Mouse (Mus musculus): ENCODE measurements around the gene Vstm5. TPM values are rescaled to one million over a fixed set of nuclear protein-coding genes. Genes with fewer than 3 reads are reported as not detected.

Vstm5 gene
- polyA plus RNA-seq, 1 experiment from 2014 or later, result 6.3 TPM

DNA sequence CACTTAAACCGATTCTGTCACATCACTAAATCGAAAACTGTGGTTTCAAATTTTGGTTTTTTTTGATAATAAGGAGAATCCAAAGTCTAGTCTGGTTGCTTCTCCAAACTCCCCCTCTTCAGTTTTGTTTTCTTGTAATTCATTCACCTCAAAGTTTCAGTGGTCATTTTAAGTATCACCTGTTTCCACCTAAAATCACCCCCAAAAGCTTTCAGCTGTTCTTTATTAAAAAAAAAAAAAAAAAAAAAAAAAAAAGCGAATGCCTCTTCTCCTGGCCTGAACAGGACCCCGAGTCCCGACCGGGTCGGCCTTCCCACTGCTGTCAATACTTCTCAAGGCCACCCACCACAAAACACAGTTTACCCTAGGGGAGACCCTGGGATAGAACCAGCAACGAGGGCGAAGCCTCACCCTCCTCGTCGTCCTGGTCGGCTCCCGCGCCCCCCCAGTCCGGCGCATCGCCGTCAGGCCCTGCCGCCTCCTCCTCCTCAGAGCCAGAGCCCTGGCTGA, 40.3 kb downstream of the Vstm5 start:
- Histone ChIP-seq H3K36me3 (ENCODE audit: control insufficient read depth, insufficient read depth, low read length) (peaks cover 34% of the 10 kb centered on the region), H3K4me1 (ENCODE audit: control insufficient read depth, insufficient read depth, low read length) (peaks cover 14% of the 10 kb centered on the region), H3K9ac (ENCODE audit: low read depth, low read length) (peak overlapping the region; percentile 95), H3K9me3 (ENCODE audit: control insufficient read depth, low read length) (no peaks in the 10 kb centered on the region), H3K27me3 (replicated peaks; ENCODE audit: control insufficient read depth, insufficient read depth, low read length) (no peaks in the 10 kb centered on the region), H3K4me3 (ENCODE audit: low read depth, low read length) (peak overlapping the region; percentile 96), H3K27ac (replicated peaks; ENCODE audit: low read depth, low read length) (peak overlapping the region; percentile 79), H3K4me2 (ENCODE audit: low read depth, low read length) (peak overlapping the region; percentile 55)
- 10% methylated on average over 15 of the region's 19 CpGs for WGBS
- DNase-seq (ENCODE audit: low spot score) (no peak), ATAC-seq (ENCODE audit: low read depth) (no peak)

DNA sequence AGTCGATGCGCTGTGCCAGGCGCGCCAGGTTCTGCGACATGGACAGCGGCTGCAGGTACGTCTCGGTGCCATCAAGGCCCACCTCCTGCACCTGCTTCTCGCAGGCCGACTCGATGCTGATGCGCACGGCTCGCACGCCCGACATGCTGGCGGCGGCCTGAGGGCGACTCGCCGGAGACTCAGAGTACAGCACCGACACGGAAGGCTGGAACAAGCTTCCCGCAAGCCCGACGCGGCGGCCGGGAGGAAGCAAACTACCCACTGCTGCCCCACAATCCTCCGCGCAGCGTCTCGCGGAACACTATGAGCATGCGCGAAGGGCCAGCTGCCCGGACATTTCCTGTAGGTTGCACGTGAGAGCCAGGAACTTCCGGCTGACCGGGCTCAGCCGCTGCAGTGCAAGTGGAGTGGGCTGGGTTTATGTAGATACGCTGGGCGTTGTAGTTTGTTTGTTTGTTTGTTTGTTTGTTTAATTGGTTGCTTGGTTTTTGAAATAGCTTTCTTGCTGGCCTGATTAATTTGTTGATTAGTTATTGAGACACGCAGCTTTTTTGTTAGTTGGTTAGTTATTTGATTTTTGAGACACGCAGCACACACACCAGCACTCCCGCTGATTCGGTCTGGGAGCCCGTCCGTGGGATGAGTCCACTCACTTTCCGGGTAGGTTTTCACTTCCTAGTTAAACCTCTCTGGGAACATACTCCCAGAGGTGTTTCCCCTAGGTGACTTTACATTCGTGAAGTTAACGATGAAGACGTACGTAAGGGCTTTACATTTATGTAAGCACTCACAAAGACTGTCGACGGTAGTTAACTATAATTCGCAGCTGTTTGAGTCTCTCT, 41.0 kb downstream of the Vstm5 start, which contains the start of gene Med17:
Med17 (minus strand) TSS at position 283 of the 842 bp plus-strand sequence.
- ATAC-seq (ENCODE audit: low read depth), result peak; percentile 98
- peaks cover 14% of the 10 kb centered on the region for H3K4me1 ChIP-seq (ENCODE audit: control insufficient read depth, insufficient read depth, low read length)
- WGBS, result 1% methylated on average over 40 of the region's 57 CpGs
- peak within 1 kb of the TSS; percentile 79 for H3K27ac ChIP-seq (replicated peaks; ENCODE audit: low read depth, low read length)
- DNase-seq (ENCODE audit: low spot score), result peak; percentile 97
- H3K4me2 ChIP-seq (ENCODE audit: low read depth, low read length), result peak within 1 kb of the TSS; percentile 55
- H3K9ac ChIP-seq (ENCODE audit: low read depth, low read length), result peak within 1 kb of the TSS; percentile 95
- no peaks in the 10 kb centered on the region for H3K27me3 ChIP-seq (replicated peaks; ENCODE audit: control insufficient read depth, insufficient read depth, low read length)
- peaks cover 27% of the 10 kb centered on the region for H3K36me3 ChIP-seq (ENCODE audit: control insufficient read depth, insufficient read depth, low read length)
- no peaks in the 10 kb centered on the region for H3K9me3 ChIP-seq (ENCODE audit: control insufficient read depth, low read length)
- peak within 1 kb of the TSS; percentile 96 for H3K4me3 ChIP-seq (ENCODE audit: low read depth, low read length)

DNA sequence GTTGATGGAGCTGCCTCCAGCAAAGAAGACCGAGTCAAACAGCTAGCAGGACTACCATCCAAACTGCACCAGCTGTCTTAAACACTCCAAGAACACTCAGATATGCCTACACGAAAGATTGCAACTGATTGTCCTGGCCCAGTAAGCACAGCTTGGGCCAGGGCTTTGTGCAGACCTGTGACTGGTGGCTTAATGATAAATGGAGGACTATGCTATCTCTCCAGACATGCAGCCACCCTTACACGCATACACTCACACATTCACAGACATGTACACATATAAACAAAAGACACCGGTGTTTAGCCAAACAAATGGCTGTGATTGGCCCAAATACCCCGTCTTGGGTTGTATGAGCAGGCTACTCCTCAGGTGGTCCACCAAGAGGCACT, 41.6 kb downstream of the Vstm5 start:
- peak overlapping the region; percentile 95 for H3K9ac ChIP-seq (ENCODE audit: low read depth, low read length)
- peaks cover 14% of the 10 kb centered on the region for H3K4me1 ChIP-seq (ENCODE audit: control insufficient read depth, insufficient read depth, low read length)
- no peak for ATAC-seq (ENCODE audit: low read depth)
- H3K4me2 ChIP-seq (ENCODE audit: low read depth, low read length), result peak overlapping the region; percentile 55
- peak overlapping the region; percentile 61; the same call in 1 of the 2 replicates for H3K27ac ChIP-seq (replicated peaks; ENCODE audit: low read depth, low read length)
- H3K9me3 ChIP-seq (ENCODE audit: control insufficient read depth, low read length), result no peaks in the 10 kb centered on the region
- no peaks in the 10 kb centered on the region for H3K27me3 ChIP-seq (replicated peaks; ENCODE audit: control insufficient read depth, insufficient read depth, low read length)
- 46% methylated on average over 5 of the region's 5 CpGs for WGBS
- no peak for DNase-seq (ENCODE audit: low spot score)
- peak overlapping the region; percentile 96 for H3K4me3 ChIP-seq (ENCODE audit: low read depth, low read length)
- H3K36me3 ChIP-seq (ENCODE audit: control insufficient read depth, insufficient read depth, low read length), result peaks cover 21% of the 10 kb centered on the region

DNA sequence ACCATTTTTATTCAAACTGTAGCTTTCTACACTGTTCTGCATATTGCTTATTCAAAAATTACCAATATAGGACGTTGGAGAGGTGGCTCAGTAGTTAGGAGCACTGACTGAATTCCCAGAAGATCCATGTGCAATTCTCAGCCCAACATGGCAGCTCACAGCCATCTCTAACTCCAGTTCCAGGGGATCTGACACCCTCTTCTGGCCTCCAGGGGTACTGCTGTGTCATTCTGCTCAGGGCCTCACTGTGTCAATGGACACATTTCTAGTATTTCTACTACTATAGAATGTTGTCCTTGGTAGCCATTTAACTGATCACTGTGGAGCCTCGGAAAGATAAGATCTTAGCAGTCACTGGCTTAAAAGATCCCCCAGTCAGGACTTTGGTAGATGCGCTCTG, 46.6 kb downstream of the Vstm5 start:
- WGBS, result 70% methylated on average over 3 of the region's 3 CpGs
- ATAC-seq (ENCODE audit: low read depth), result no peak
- H3K4me3 ChIP-seq (ENCODE audit: low read depth, low read length), result no peak overlapping the region
- H3K4me2 ChIP-seq (ENCODE audit: low read depth, low read length), result no peak overlapping the region
- DNase-seq (ENCODE audit: low spot score), result no peak
- H3K36me3 ChIP-seq (ENCODE audit: control insufficient read depth, insufficient read depth, low read length), result peaks cover 16% of the 10 kb centered on the region; the same call in 1 of the 2 replicates
- H3K9me3 ChIP-seq (ENCODE audit: control insufficient read depth, low read length), result no peaks in the 10 kb centered on the region
- peaks cover 5% of the 10 kb centered on the region; the same call in 1 of the 2 replicates for H3K4me1 ChIP-seq (ENCODE audit: control insufficient read depth, insufficient read depth, low read length)
- H3K9ac ChIP-seq (ENCODE audit: low read depth, low read length), result no peak overlapping the region
- no peak overlapping the region for H3K27ac ChIP-seq (replicated peaks; ENCODE audit: low read depth, low read length)
- H3K27me3 ChIP-seq (replicated peaks; ENCODE audit: control insufficient read depth, insufficient read depth, low read length), result no peaks in the 10 kb centered on the region

DNA sequence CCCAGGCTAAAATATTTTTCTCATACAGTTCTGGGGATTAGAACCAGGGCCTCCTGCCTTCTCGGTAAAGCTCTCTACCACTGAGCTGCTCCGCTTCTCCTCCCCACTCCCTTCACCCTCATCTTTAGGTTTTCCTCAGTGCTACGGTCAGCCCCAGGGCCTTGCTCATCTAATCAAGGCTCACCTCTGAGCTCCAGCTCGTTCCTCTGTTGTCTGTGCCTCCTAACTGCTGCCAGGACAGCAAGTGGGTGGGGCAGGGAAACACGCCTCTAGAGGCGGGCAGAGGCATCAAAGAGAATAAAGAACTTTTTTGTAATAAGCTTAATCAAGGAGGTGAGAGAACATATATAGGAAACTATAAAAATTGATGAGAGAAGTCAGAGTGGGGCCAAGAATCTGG, 49.0 kb downstream of the Vstm5 start:
- Histone ChIP-seq H3K4me3 (ENCODE audit: low read depth, low read length) (no peak overlapping the region), H3K27ac (replicated peaks; ENCODE audit: low read depth, low read length) (no peak overlapping the region), H3K4me1 (ENCODE audit: control insufficient read depth, insufficient read depth, low read length) (no peaks in the 10 kb centered on the region), H3K9ac (ENCODE audit: low read depth, low read length) (no peak overlapping the region), H3K36me3 (ENCODE audit: control insufficient read depth, insufficient read depth, low read length) (peaks cover 24% of the 10 kb centered on the region), H3K27me3 (replicated peaks; ENCODE audit: control insufficient read depth, insufficient read depth, low read length) (no peaks in the 10 kb centered on the region), H3K4me2 (ENCODE audit: low read depth, low read length) (no peak overlapping the region), H3K9me3 (ENCODE audit: control insufficient read depth, low read length) (no peaks in the 10 kb centered on the region)
- 52% methylated on average over 6 of the region's 6 CpGs for WGBS
- ATAC-seq (ENCODE audit: low read depth) (no peak), DNase-seq (ENCODE audit: low spot score) (no peak)

DNA sequence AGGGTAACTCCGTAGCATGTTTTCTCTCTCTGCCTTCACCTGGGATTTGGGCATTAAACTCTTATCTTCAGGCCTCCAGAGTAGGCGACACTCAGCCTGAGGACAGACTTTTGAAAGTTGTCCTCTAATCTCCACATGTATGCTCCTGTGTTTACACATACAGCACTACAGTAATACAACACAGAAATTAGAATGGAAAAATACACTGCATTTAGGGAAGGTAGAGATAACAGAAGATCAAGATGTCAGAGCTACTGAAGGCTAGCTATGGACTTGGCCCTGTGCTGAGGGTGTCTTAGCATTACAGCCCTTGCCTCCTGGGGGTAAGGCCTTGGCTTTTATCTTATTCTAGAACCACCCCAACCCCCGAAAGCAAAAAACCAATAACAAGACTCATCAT, 49.6 kb downstream of the Vstm5 start:
- Histone ChIP-seq H3K9me3 (ENCODE audit: control insufficient read depth, low read length) (no peaks in the 10 kb centered on the region), H3K4me2 (ENCODE audit: low read depth, low read length) (no peak overlapping the region), H3K9ac (ENCODE audit: low read depth, low read length) (no peak overlapping the region), H3K27me3 (replicated peaks; ENCODE audit: control insufficient read depth, insufficient read depth, low read length) (no peaks in the 10 kb centered on the region), H3K4me3 (ENCODE audit: low read depth, low read length) (no peak overlapping the region), H3K36me3 (ENCODE audit: control insufficient read depth, insufficient read depth, low read length) (peaks cover 30% of the 10 kb centered on the region), H3K27ac (replicated peaks; ENCODE audit: low read depth, low read length) (no peak overlapping the region), H3K4me1 (ENCODE audit: control insufficient read depth, insufficient read depth, low read length) (no peaks in the 10 kb centered on the region)
- 91% methylated on average over 3 of the region's 3 CpGs for WGBS
- DNase-seq (ENCODE audit: low spot score), result no peak
- no peak for ATAC-seq (ENCODE audit: low read depth)

DNA sequence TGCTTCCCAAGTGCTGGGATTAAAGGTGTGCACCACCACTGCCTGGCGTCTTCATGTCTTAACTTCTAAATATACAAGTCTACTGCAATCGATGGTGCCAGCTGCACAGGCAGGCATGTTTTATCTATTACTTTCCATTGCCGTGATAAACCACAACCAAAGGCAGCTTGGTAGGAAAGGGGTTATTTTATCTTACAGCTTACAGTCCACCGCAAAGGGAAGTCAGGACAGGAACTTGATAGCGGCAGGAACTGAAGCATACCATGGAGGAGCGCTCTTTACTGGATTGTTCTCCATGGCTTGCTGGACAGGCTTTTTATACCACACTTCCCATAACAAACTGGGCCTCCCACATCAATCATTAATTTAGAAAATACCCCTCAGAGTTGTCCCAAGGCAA, 50.4 kb downstream of the Vstm5 start:
- WGBS, result 87% methylated on average over 6 of the region's 6 CpGs
- no peaks in the 10 kb centered on the region for H3K27me3 ChIP-seq (replicated peaks; ENCODE audit: control insufficient read depth, insufficient read depth, low read length)
- no peak for ATAC-seq (ENCODE audit: low read depth)
- H3K9ac ChIP-seq (ENCODE audit: low read depth, low read length), result no peak overlapping the region
- H3K9me3 ChIP-seq (ENCODE audit: control insufficient read depth, low read length), result no peaks in the 10 kb centered on the region
- no peak overlapping the region for H3K4me2 ChIP-seq (ENCODE audit: low read depth, low read length)
- no peak overlapping the region for H3K27ac ChIP-seq (replicated peaks; ENCODE audit: low read depth, low read length)
- no peaks in the 10 kb centered on the region for H3K4me1 ChIP-seq (ENCODE audit: control insufficient read depth, insufficient read depth, low read length)
- peaks cover 35% of the 10 kb centered on the region for H3K36me3 ChIP-seq (ENCODE audit: control insufficient read depth, insufficient read depth, low read length)
- DNase-seq (ENCODE audit: low spot score), result no peak
- H3K4me3 ChIP-seq (ENCODE audit: low read depth, low read length), result no peak overlapping the region

DNA sequence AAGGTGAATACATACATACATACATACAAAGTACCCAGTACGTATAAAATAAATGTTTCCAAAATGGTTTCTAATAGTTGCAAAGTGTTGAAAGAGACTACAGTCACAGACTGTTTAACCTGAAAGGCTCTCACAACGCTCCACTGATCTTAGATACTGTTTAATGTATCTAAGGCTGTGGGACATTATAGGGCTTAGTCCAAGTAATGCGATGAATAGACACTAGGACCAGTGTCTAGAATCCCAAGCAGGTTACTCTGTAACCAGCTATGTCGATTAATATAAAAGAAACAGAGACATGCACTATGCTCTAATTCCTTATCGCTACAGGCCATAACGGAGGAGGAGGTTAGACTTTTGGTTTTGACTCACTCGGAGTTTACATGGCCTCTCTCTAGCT, 58.3 kb downstream of the Vstm5 start:
- Histone ChIP-seq H3K4me3 (ENCODE audit: low read depth, low read length) (no peak overlapping the region), H3K27ac (replicated peaks; ENCODE audit: low read depth, low read length) (no peak overlapping the region), H3K36me3 (ENCODE audit: control insufficient read depth, insufficient read depth, low read length) (peaks cover 23% of the 10 kb centered on the region), H3K9me3 (ENCODE audit: control insufficient read depth, low read length) (no peaks in the 10 kb centered on the region), H3K27me3 (replicated peaks; ENCODE audit: control insufficient read depth, insufficient read depth, low read length) (no peaks in the 10 kb centered on the region), H3K9ac (ENCODE audit: low read depth, low read length) (no peak overlapping the region), H3K4me2 (ENCODE audit: low read depth, low read length) (no peak overlapping the region), H3K4me1 (ENCODE audit: control insufficient read depth, insufficient read depth, low read length) (no peaks in the 10 kb centered on the region)
- ATAC-seq (ENCODE audit: low read depth), result no peak
- WGBS, result 89% methylated on average over 7 of the region's 7 CpGs
- no peak for DNase-seq (ENCODE audit: low spot score)

DNA sequence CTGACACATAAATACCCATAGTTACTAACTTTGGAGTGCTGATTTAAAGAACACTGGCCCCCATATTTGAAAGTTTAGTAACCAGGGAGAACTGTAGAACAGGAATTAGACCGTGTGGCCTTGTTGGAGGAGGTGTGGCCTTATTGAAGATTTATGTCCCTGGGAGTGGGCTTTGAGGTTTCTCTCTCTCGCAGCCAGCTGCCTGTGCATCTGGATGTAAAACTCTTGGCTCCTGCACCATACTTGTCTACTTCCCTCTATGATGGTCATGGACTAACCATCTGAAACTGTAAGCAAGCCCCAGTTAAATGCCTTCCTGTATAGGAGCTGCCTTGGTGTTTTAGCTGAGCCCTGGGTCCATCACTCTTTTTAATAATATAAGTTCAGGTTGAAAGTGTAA, 59.6 kb downstream of the Vstm5 start:
- no peaks in the 10 kb centered on the region for H3K4me1 ChIP-seq (ENCODE audit: control insufficient read depth, insufficient read depth, low read length)
- H3K27me3 ChIP-seq (replicated peaks; ENCODE audit: control insufficient read depth, insufficient read depth, low read length), result no peaks in the 10 kb centered on the region
- H3K9me3 ChIP-seq (ENCODE audit: control insufficient read depth, low read length), result no peaks in the 10 kb centered on the region
- H3K4me2 ChIP-seq (ENCODE audit: low read depth, low read length), result no peak overlapping the region
- H3K36me3 ChIP-seq (ENCODE audit: control insufficient read depth, insufficient read depth, low read length), result peaks cover 12% of the 10 kb centered on the region
- H3K9ac ChIP-seq (ENCODE audit: low read depth, low read length), result no peak overlapping the region
- DNase-seq (ENCODE audit: low spot score) (no peak), ATAC-seq (ENCODE audit: low read depth) (no peak)
- no peak overlapping the region for H3K4me3 ChIP-seq (ENCODE audit: low read depth, low read length)
- 68% methylated on average over 2 of the region's 2 CpGs for WGBS
- no peak overlapping the region for H3K27ac ChIP-seq (replicated peaks; ENCODE audit: low read depth, low read length)

Measured in embryonic facial prominence, embryonic 14.5 days (tissue).